In genomic region chr13:59660371-59660770, GRCm38 (mm10) we compare ENCODE assay signal across 24 mouse cellular contexts. TPM values are rescaled to one million over a fixed set of nuclear protein-coding genes. Genes with fewer than 3 reads are reported as not detected.
A peak's percentile ranks its signal among the peaks of the same experiment; 100 is the strongest.
DNase-seq lines count a peak whose midpoint lies in the region; ATAC-seq lines count a peak whose summit lies in the region.
"Had no signal": no experiment of that assay in that cellular context is flagged by ENCODE, and none has a peak within 500 bp of the region (broad histone marks: within the 10 kb centered on the region; RNA-seq: fewer than 3 reads in every experiment).

No protein-coding gene starts in this region.

- no peak overlapping the region for H3K27ac ChIP-seq in liver, embryonic 13.5 days
- no peak overlapping the region for H3K27ac ChIP-seq in liver, embryonic 12.5 days
- H3K27ac ChIP-seq: embryonic facial prominence, embryonic 10.5 days; embryonic facial prominence, embryonic 12.5 days; forebrain, embryonic 13.5 days; forebrain, embryonic 15.5 days had no signal

- no peak for DNase-seq in liver, embryonic 13.5 days
- peak; percentile 66 for DNase-seq in R1 (ENCODE audit: low read depth, low spot score)
- DNase-seq in kidney, postnatal 10 days, result no peak
- no peak for DNase-seq in lung, adult 18-20 months
- DNase-seq: adrenal gland, adult 8-10 months; adrenal gland, postnatal 14 days; adrenal gland, postnatal 36 days; cerebellum, adult 11-12 months; cerebellum, adult 2 months; cerebellum, adult 9-10 months; cerebellum, postnatal 10 days; cerebellum, postnatal 25 days; forebrain, postnatal 0 days had no signal

- H3K9ac ChIP-seq in liver, embryonic 13.5 days, result no peak overlapping the region
- no peak overlapping the region for H3K9ac ChIP-seq in liver, embryonic 12.5 days
- H3K9ac ChIP-seq: embryonic facial prominence, embryonic 12.5 days; forebrain, embryonic 13.5 days; forebrain, embryonic 15.5 days; forebrain, postnatal 0 days had no signal

- H3K9me3 ChIP-seq in liver, embryonic 13.5 days (replicated peaks), result no peaks in the 10 kb centered on the region
- H3K9me3 ChIP-seq in liver, embryonic 12.5 days (replicated peaks), result no peaks in the 10 kb centered on the region
- H3K9me3 ChIP-seq: embryonic facial prominence, embryonic 10.5 days; embryonic facial prominence, embryonic 12.5 days; forebrain, embryonic 13.5 days; forebrain, embryonic 15.5 days had no signal

- peaks cover 48% of the 10 kb centered on the region for H3K4me1 ChIP-seq in liver, embryonic 13.5 days (replicated peaks)
- peaks cover 33% of the 10 kb centered on the region for H3K4me1 ChIP-seq in liver, embryonic 12.5 days

- H3K27me3 ChIP-seq in liver, embryonic 13.5 days, result no peaks in the 10 kb centered on the region
- no peaks in the 10 kb centered on the region for H3K27me3 ChIP-seq in liver, embryonic 12.5 days (replicated peaks)
- H3K27me3 ChIP-seq: embryonic facial prominence, embryonic 12.5 days; forebrain, embryonic 13.5 days; forebrain, embryonic 15.5 days; Patski had no signal

- H3K4me3 ChIP-seq in liver, embryonic 13.5 days (replicated peaks), result no peak overlapping the region
- H3K4me3 ChIP-seq in liver, embryonic 12.5 days, result no peak overlapping the region
- H3K4me3 ChIP-seq: embryonic facial prominence, embryonic 10.5 days; embryonic facial prominence, embryonic 12.5 days; forebrain, embryonic 13.5 days; forebrain, embryonic 15.5 days had no signal

- 84% methylated on average over 3 of the region's 3 CpGs for WGBS in liver, embryonic 13.5 days (ENCODE audit: insufficient replicate concordance)
- 84% methylated on average over 3 of the region's 3 CpGs for WGBS in liver, embryonic 12.5 days (ENCODE audit: insufficient replicate concordance)

- H3K36me3 ChIP-seq in liver, embryonic 13.5 days, result peaks cover 91% of the 10 kb centered on the region
- H3K36me3 ChIP-seq in liver, embryonic 12.5 days, result peaks cover 98% of the 10 kb centered on the region

- H3K4me2 ChIP-seq in liver, embryonic 13.5 days, result no peak overlapping the region
- H3K4me2 ChIP-seq in liver, embryonic 12.5 days, result no peak overlapping the region
- H3K4me2 ChIP-seq: embryonic facial prominence, embryonic 12.5 days; forebrain, embryonic 13.5 days; forebrain, embryonic 15.5 days had no signal

- ATAC-seq in liver, embryonic 13.5 days (ENCODE audit: low read depth), result peak; percentile 49; the same call in 1 of the 2 replicates
- no peak for ATAC-seq in liver, embryonic 12.5 days
- ATAC-seq: activated CD4-positive, CD25-positive, alpha-beta regulatory T cell, adult 4 months; forebrain, embryonic 13.5 days; forebrain, embryonic 15.5 days; forebrain, postnatal 0 days; Patski had no signal

RNA-seq across cellular contexts. Expression of gene Golm1, which starts 15.2 kb away (rescaled TPM):
- 47.0 and 57.9 TPM in 2 replicates for polyA plus RNA-seq in liver, embryonic 13.5 days (2015; fragmentation: Nextera tagmentation; extraction: Ambion mirVana)
- polyA plus RNA-seq in liver, embryonic 12.5 days (2016; fragmentation: Nextera tagmentation; extraction: Ambion mirVana), result 63.8 and 64.2 TPM in 2 replicates

RNA-seq across cellular contexts. Expression of gene 4921517D22Rik, which starts 33.5 kb away (rescaled TPM):
- polyA plus RNA-seq in liver, embryonic 13.5 days (2015; fragmentation: Nextera tagmentation; extraction: Ambion mirVana), result not detected in 2 replicates
- not detected in 2 replicates for polyA plus RNA-seq in liver, embryonic 12.5 days (2016; fragmentation: Nextera tagmentation; extraction: Ambion mirVana)
- polyA plus RNA-seq: C2C12; cerebellum, adult 2 months; cortical plate, adult 2 months; embryonic facial prominence, embryonic 10.5 days; embryonic facial prominence, embryonic 12.5 days; embryonic facial prominence, embryonic 14.5 days; forebrain, embryonic 11.5 days; forebrain, embryonic 13.5 days; forebrain, embryonic 15.5 days; forebrain, postnatal 0 days; Patski had no signal

RNA-seq across cellular contexts. Expression of gene Spata31d1a, which starts 49.8 kb away (rescaled TPM):
- polyA plus RNA-seq in liver, embryonic 13.5 days (2015; fragmentation: Nextera tagmentation; extraction: Ambion mirVana), result 0.03 TPM in 1 of 2 replicates, not detected in the other
- polyA plus RNA-seq in liver, embryonic 12.5 days (2016; fragmentation: Nextera tagmentation; extraction: Ambion mirVana), result 0.05 TPM in 1 of 2 replicates, not detected in the other
- polyA plus RNA-seq: activated CD4-positive, CD25-positive, alpha-beta regulatory T cell, adult 4 months; C2C12; embryonic facial prominence, embryonic 12.5 days; forebrain, embryonic 11.5 days had no signal

RNA-seq across cellular contexts. Expression of gene Spata31d1b, which starts 51.7 kb away (rescaled TPM):
- polyA plus RNA-seq in liver, embryonic 13.5 days (2015; fragmentation: Nextera tagmentation; extraction: Ambion mirVana), result not detected in 2 replicates
- not detected in 2 replicates for polyA plus RNA-seq in liver, embryonic 12.5 days (2016; fragmentation: Nextera tagmentation; extraction: Ambion mirVana)
- polyA plus RNA-seq: activated CD4-positive, CD25-positive, alpha-beta regulatory T cell, adult 4 months; C2C12; cerebellum, adult 2 months; embryonic facial prominence, embryonic 10.5 days; embryonic facial prominence, embryonic 12.5 days; forebrain, embryonic 11.5 days; forebrain, embryonic 13.5 days; forebrain, embryonic 15.5 days; forebrain, postnatal 0 days; Patski had no signal
